Mouse (Mus musculus): ENCODE results near the gene Epha1. TPM values are rescaled to one million over a fixed set of nuclear protein-coding genes. Genes with fewer than 3 reads are reported as not detected.

Gene Epha1
- total and polyA plus RNA-seq, 3 experiments: 0.04 TPM; not detected in 2

GRCm38 (mm10) chr6:42350968-42351775 lies 21.9 kb downstream of the Epha1 start:
- peak overlapping the region; percentile 75 for H3K27ac ChIP-seq (ENCODE audit: control insufficient read depth, low read depth, low read length)
- no peaks in the 10 kb centered on the region for H3K9me3 ChIP-seq (replicated peaks; ENCODE audit: insufficient read depth, low read length)
- H3K4me3 ChIP-seq (ENCODE audit: control insufficient read depth in 1 of 2, insufficient read depth in 1 of 2, low read depth in 2 of 2, low read length in 2 of 2): peak overlapping the region; percentile 59 to 82
- H3K27me3 ChIP-seq (ENCODE audit: control insufficient read depth in 1 of 2, insufficient read depth in 2 of 2, low read length in 2 of 2): no peaks in the 10 kb centered on the region
- no peak for DNase-seq (ENCODE audit: low read depth, low spot score)
- TF ChIP-seq KAT2A (conservative IDR thresholded peaks at IDR 0.05; ENCODE audit: low read depth, low read length) (no peak), NRF1 (IDR thresholded peaks at IDR 0.05; ENCODE audit: insufficient read depth, low read depth, low read length, poor library complexity, severe bottlenecking) (no peak), MYB (IDR thresholded peaks at IDR 0.05; ENCODE audit: low read depth, low read length) (no peak), CHD1 (IDR thresholded peaks at IDR 0.05; ENCODE audit: low read depth, low read length) (no peak), TBP (IDR thresholded peaks at IDR 0.05; ENCODE audit: low read depth, low read length) (no peak), EP300 (IDR thresholded peaks at IDR 0.05; ENCODE audit: low read depth in 1 of 2, low read length in 2 of 2) (no peak), RAD21 (IDR thresholded peaks at IDR 0.05; ENCODE audit: low read depth, low read length) (no peak)
- peaks cover 11 to 48% of the 10 kb centered on the region in 2 experiments for H3K4me1 ChIP-seq (ENCODE audit: control insufficient read depth in 1 of 2, insufficient read depth in 2 of 2, low read length in 2 of 2)
- peaks cover 0 to 30% of the 10 kb centered on the region in 2 experiments; a peak in 2 of 4 replicates for H3K36me3 ChIP-seq (ENCODE audit: control insufficient read depth in 1 of 2, insufficient read depth in 2 of 2, low read length in 2 of 2)
- H3K79me2 ChIP-seq (ENCODE audit: control insufficient read depth, insufficient read depth, low read length, poor library complexity): peaks cover 3% of the 10 kb centered on the region
- peak overlapping the region; percentile 81; the same call in 1 of the 2 replicates for H3K9ac ChIP-seq (ENCODE audit: control insufficient read depth, low read depth, low read length, poor library complexity, severe bottlenecking)

GRCm38 (mm10) chr6:42350021-42350967 lies 22.8 kb downstream of the Epha1 start:
- H3K27me3 ChIP-seq (ENCODE audit: control insufficient read depth in 1 of 2, insufficient read depth in 2 of 2, low read length in 2 of 2): no peaks in the 10 kb centered on the region
- peak overlapping the region; percentile 81 for H3K9ac ChIP-seq (ENCODE audit: control insufficient read depth, low read depth, low read length, poor library complexity, severe bottlenecking)
- H3K27ac ChIP-seq (ENCODE audit: control insufficient read depth, low read depth, low read length): no peak overlapping the region
- H3K36me3 ChIP-seq (ENCODE audit: control insufficient read depth in 1 of 2, insufficient read depth in 2 of 2, low read length in 2 of 2): peaks cover 0 to 30% of the 10 kb centered on the region in 2 experiments; a peak in 2 of 4 replicates
- H3K4me3 ChIP-seq (ENCODE audit: control insufficient read depth in 1 of 2, insufficient read depth in 1 of 2, low read depth in 2 of 2, low read length in 2 of 2): peak overlapping the region; percentile 59 to 82
- TF ChIP-seq NELFE (IDR thresholded peaks at IDR 0.05; ENCODE audit: low read depth, low read length) (no peak), USF2 (IDR thresholded peaks at IDR 0.05; ENCODE audit: borderline replicate concordance in 1 of 2, insufficient read depth in 1 of 2, low read depth in 1 of 2, low read length in 2 of 2) (no peak), POLR2AphosphoS2 (IDR thresholded peaks at IDR 0.05; ENCODE audit: low read length) (no peak), HCFC1 (IDR thresholded peaks at IDR 0.05; ENCODE audit: low read depth, low read length) (peak; percentile 19; the same call in 1 of the 2 replicates), ELF1 (IDR thresholded peaks at IDR 0.05; ENCODE audit: low read depth, low read length) (no peak), POLR2A (IDR thresholded peaks at IDR 0.05; ENCODE audit: control insufficient read depth in 1 of 2, insufficient read depth in 1 of 2, low read depth in 1 of 2, low read length in 2 of 2, poor library complexity in 1 of 2) (peak in 1 of 2 experiments; percentile 29; a peak in 2 of 4 replicates), TCF12 (IDR thresholded peaks at IDR 0.05; ENCODE audit: low read depth, low read length) (0 out of 2 replicates have a peak, but pooled peaks have one; percentile 2)
- peaks cover 11 to 48% of the 10 kb centered on the region in 2 experiments for H3K4me1 ChIP-seq (ENCODE audit: control insufficient read depth in 1 of 2, insufficient read depth in 2 of 2, low read length in 2 of 2)
- peaks cover 3% of the 10 kb centered on the region for H3K79me2 ChIP-seq (ENCODE audit: control insufficient read depth, insufficient read depth, low read length, poor library complexity)
- H3K9me3 ChIP-seq (replicated peaks; ENCODE audit: insufficient read depth, low read length): no peaks in the 10 kb centered on the region
- DNase-seq (ENCODE audit: low read depth, low spot score): peak; percentile 28

Measured in MEL (cell line).